Mouse (Mus musculus): Measurements from ENCODE around the gene Snx21. TPM values are rescaled to one million over a fixed set of nuclear protein-coding genes. Genes with fewer than 3 reads are reported as not detected.

Snx21 gene
- total and polyA plus RNA-seq, 3 experiments: 3.8 to 7.7 TPM; not detected in 1

GRCm38 (mm10) chr2:164745843-164746479, 39.7 kb upstream of the Snx21 start, which contains the start of the genes Wfdc3 and Dnttip1 (continued):
- no peak for TF ChIP-seq ZNF384 (IDR thresholded peaks at IDR 0.05; ENCODE audit: low read depth, low read length)
- peak; percentile 89 for TF ChIP-seq HCFC1 (IDR thresholded peaks at IDR 0.05; ENCODE audit: low read depth, low read length)
- TF ChIP-seq UBTF (IDR thresholded peaks at IDR 0.05; ENCODE audit: borderline replicate concordance, insufficient read depth, low read depth, low read length): no peak
- no peak; the same call in 1 of the 2 replicates for TF ChIP-seq MAZ (IDR thresholded peaks at IDR 0.05; ENCODE audit: low read depth, low read length)
- TF ChIP-seq ETS1 (IDR thresholded peaks at IDR 0.05; ENCODE audit: low read depth, low read length): 0 out of 2 replicates have a peak, but pooled peaks have one; percentile 16
- peak; percentile 93 for TF ChIP-seq ELF1 (IDR thresholded peaks at IDR 0.05; ENCODE audit: low read depth, low read length)
- TF ChIP-seq RCOR1 (IDR thresholded peaks at IDR 0.05; ENCODE audit: low read depth, low read length): no peak
- no peak for TF ChIP-seq POLR2AphosphoS5 (IDR thresholded peaks at IDR 0.05; ENCODE audit: borderline replicate concordance, low read depth, low read length)
- 0 out of 2 replicates have a peak, but pooled peaks have one; percentile 8 for TF ChIP-seq TBP (IDR thresholded peaks at IDR 0.05; ENCODE audit: low read depth, low read length)
- no peak for TF ChIP-seq SMC3 (IDR thresholded peaks at IDR 0.05; ENCODE audit: low read depth, low read length)
- TF ChIP-seq MYC (IDR thresholded peaks at IDR 0.05; ENCODE audit: low read depth, low read length): no peak
- TF ChIP-seq ZC3H11A (IDR thresholded peaks at IDR 0.05; ENCODE audit: low read depth, low read length): no peak
- TF ChIP-seq EP300 (IDR thresholded peaks at IDR 0.05; ENCODE audit: low read depth in 1 of 2, low read length in 2 of 2): no peak
- no peak for TF ChIP-seq ZKSCAN1 (IDR thresholded peaks at IDR 0.05; ENCODE audit: low read depth, low read length)
- TF ChIP-seq POLR2AphosphoS2 (IDR thresholded peaks at IDR 0.05; ENCODE audit: low read length): no peak
- no peak for TF ChIP-seq BHLHE40 (IDR thresholded peaks at IDR 0.05; ENCODE audit: borderline replicate concordance, low read depth, low read length)
- no peak for TF ChIP-seq MAX (IDR thresholded peaks at IDR 0.05; ENCODE audit: low read length)
- no peak for TF ChIP-seq CHD1 (IDR thresholded peaks at IDR 0.05; ENCODE audit: low read depth, low read length)
- peak; percentile 97 for TF ChIP-seq SIN3A (IDR thresholded peaks at IDR 0.05; ENCODE audit: low read length)
- no peak for TF ChIP-seq USF2 (IDR thresholded peaks at IDR 0.05; ENCODE audit: borderline replicate concordance in 1 of 2, insufficient read depth in 1 of 2, low read depth in 1 of 2, low read length in 2 of 2)
- no peak for TF ChIP-seq MEF2A (IDR thresholded peaks at IDR 0.05; ENCODE audit: extremely low read depth, insufficient replicate concordance, low read depth, low read length, poor library complexity, severe bottlenecking)

DNA sequence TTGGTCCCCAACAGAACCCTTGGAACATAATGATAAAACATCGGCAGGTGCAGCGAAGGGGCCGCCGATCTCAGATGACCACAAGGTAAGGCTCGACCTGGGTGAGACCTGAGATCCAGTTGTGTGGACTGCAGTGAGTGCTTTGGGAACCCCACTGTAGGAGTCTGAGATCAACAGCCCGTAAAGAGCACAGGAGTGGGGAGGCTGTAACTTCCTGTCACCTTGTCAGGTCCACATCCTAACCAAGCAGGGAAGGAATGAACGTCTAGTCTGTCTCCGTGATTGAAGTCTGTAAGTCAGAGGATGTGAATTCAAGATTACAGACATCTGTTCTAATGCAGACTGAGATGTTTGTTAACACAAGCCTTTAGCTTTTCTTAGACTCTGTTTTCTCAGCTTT, 38.9 kb upstream of the Snx21 start:
- Histone ChIP-seq H3K9me3 (replicated peaks; ENCODE audit: insufficient read depth, low read length) (no peaks in the 10 kb centered on the region), H3K27ac (ENCODE audit: control insufficient read depth, low read depth, low read length) (no peak overlapping the region), H3K4me3 (ENCODE audit: control insufficient read depth in 1 of 2, insufficient read depth in 1 of 2, low read depth in 2 of 2, low read length in 2 of 2) (peak overlapping the region; percentile 83 to 89), H3K79me2 (ENCODE audit: control insufficient read depth, insufficient read depth, low read length, poor library complexity) (peaks cover 18% of the 10 kb centered on the region), H3K36me3 (ENCODE audit: control insufficient read depth in 1 of 2, insufficient read depth in 2 of 2, low read length in 2 of 2) (peaks cover 12 to 13% of the 10 kb centered on the region in 2 experiments), H3K4me1 (ENCODE audit: control insufficient read depth in 1 of 2, insufficient read depth in 2 of 2, low read length in 2 of 2) (peaks cover 7 to 22% of the 10 kb centered on the region in 2 experiments), H3K27me3 (ENCODE audit: control insufficient read depth in 1 of 2, insufficient read depth in 2 of 2, low read length in 2 of 2) (no peaks in the 10 kb centered on the region), H3K9ac (ENCODE audit: control insufficient read depth, low read depth, low read length, poor library complexity, severe bottlenecking) (peak overlapping the region; percentile 90)
- no peak for TF ChIP-seq KAT2A (conservative IDR thresholded peaks at IDR 0.05; ENCODE audit: low read depth, low read length)
- no peak for TF ChIP-seq MYB (IDR thresholded peaks at IDR 0.05; ENCODE audit: low read depth, low read length)
- TF ChIP-seq CTCF (IDR thresholded peaks at IDR 0.05 in 2 of 3, conservative IDR thresholded peaks at IDR 0.05 in 1 of 3; ENCODE audit: control insufficient read depth in 1 of 3, insufficient read depth in 1 of 3, low read depth in 2 of 3, low read length in 3 of 3, poor library complexity in 1 of 3, severe bottlenecking in 1 of 3): no peak
- no peak for TF ChIP-seq NRF1 (IDR thresholded peaks at IDR 0.05; ENCODE audit: insufficient read depth, low read depth, low read length, poor library complexity, severe bottlenecking)
- TF ChIP-seq CHD1 (IDR thresholded peaks at IDR 0.05; ENCODE audit: low read depth, low read length): no peak
- TF ChIP-seq SMC3 (IDR thresholded peaks at IDR 0.05; ENCODE audit: low read depth, low read length): no peak
- TF ChIP-seq E2F4 (IDR thresholded peaks at IDR 0.05; ENCODE audit: borderline replicate concordance, low read depth, low read length): no peak
- no peak for TF ChIP-seq TCF12 (IDR thresholded peaks at IDR 0.05; ENCODE audit: low read depth, low read length)
- DNase-seq (ENCODE audit: low read depth, low spot score): no peak
